Mouse (Mus musculus): ENCODE data around the gene Cd3e. TPM values are rescaled to one million over a fixed set of nuclear protein-coding genes. Genes with fewer than 3 reads are reported as not detected.
A peak's percentile ranks its signal among the peaks of the same experiment; 100 is the strongest.

Cd3e gene
- total RNA-seq, 2 experiments from 2014 or later, result not detected

DNA sequence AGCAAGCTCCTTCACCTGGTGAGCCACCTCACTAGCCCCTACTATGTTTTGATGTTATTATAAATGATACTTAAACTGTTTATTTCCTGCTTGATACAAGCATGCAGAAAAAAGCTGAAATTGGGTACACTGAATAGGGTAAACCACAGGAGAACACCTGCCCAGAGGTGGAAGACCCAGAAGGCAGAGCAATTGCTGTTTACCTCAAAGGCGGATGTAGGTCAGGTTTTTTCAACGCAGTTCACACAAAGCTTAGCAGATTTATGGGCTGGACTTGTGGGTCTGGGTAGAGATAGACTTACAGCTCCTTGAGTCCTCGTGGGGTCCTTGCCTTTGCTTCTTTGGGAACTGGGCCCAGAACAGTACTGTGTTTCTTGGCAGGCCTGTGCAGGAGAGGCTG is 6.4 kb upstream of the Cd3e start:
- no peak for DNase-seq

DNA sequence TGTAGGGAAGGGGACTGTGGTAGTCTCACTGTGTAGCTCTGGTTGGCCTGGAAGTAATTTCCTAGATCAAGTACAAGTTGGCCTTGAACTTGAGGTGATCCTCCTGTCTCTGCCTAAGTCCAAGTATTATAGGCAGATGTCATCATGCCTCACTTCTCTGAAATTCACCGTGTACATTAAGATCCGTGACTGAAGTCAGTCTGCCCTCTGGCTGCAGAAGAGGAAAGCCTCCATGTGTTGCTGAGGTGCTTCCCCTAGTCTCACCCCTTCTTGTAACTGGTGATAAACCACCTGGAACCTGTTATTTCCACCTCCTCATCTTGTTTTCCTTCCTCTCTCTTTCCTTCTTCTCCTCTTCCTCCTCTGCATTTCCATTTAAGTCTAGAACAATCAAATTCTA is 5.5 kb upstream of the Cd3e start:
- DNase-seq, result no peak

DNA sequence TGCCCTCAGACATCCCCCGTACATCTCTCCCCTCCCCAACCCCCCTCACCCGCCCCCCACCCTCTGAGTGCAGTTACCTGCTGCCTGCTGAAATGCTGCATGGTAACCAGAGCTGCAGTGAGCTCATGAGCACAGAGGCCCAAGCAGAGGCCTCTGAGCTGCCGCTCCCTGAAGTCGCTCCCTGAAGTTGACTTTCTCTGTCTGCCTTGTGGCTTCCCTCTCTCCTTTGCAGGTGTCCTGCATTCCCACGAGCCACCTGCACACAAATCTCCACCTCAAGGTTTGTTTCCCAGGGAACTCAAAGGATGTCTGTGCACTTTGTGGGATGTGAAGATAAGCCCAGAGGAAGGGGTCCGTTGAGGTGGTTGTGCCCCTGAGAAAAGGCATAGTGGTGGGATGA is 1.9 kb upstream of the Cd3e start:
- DNase-seq, result no peak

DNA sequence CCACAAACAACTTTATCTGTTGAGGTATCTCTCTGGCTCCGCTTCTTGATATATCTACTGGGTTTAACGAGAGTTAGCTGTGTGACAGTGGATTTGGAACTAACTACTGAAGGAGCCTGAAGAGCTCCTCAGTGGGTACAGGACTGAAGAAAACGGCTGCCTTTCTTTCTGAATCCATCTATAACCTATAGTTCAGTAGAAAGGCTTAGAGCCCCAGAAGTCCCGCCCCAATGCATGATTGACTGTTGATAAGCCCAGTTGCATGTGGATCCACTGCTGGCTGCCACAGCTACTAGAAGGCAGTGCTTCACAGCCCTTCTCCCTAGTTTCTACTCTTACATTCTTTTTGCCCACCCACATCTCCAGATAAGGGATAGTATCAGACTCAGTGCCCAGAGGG is 1.0 kb upstream of the Cd3e start:
- no peak for DNase-seq

DNA sequence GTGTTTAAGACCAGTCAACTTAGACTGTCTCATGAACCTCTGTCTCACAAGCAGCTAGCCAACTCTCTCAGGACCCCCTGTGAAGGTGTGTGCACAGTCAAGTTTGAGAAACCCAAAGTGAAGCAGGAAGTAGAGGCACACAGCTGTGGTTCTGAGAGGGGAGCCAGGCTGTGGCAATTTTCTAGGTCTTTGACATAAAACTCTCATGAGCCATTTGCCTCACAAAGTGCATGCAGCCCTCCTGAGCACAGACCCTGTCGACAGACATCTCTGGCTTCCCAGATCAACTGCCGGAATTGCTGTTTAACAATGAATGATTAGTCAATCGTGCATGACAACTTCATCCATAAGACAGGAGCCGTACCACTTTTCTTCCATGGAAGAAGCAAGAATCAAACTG is 1.1 kb downstream of the Cd3e start:
- no peak for DNase-seq

DNA sequence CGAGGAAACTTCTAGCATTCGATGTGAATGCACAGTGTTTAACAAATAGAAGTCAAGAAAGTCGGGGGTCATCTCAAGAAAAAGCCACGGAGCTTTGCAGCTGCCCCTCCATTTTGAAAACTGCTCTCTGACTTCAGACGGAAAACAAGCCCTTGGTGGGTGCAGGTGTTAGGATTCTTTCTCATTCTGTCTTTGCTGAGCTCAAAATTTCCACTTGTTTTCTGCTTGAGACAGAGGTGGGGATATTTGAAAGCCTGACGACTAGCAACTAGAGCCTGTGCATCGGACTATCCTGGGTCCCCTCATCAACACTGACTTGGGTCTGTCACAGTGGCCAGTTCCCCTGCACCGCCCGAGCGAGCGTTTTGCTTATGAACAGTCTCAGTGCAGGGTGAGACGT is 2.0 kb downstream of the Cd3e start:
- no peak for DNase-seq

DNA sequence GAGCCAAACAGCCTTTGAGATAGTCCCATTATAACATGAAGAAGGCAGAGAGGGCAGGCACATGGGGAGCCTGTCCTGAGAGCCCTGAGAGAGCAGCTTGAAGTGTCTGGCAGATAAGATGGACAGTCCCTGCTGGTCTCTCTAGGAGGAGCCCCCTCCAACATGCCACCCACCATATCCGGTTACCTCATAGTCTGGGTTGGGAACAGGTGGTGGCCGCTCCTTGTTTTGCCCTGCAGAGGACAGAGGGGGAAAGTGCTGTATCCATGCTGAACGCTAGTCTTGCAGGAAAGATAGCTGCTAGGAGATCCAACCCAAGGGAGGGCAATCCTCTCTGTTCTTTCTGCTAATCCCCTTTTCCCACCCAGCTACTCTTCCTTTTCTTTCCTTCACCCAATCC is 9.2 kb downstream of the Cd3e start:
- DNase-seq, result no peak

DNA sequence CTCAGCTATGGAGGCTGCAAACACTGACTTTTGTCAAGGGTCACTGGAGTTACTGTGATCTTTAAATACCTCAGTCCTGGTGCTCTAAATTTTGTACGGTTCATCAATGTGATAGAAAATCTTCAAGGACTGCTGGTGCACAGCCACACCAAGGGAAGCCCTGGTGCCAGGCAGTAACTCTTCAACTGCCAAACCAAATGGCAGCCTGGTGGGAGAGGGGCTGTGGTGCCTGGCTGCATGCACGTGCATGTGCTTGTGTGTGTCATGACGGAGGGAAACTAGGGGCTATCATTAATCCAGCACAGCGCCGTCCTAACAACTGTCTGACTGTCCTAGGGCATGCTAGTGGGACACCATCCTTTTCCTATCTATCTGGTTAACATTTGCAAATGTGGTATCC is 9.7 kb downstream of the Cd3e start:
- no peak for DNase-seq

DNA sequence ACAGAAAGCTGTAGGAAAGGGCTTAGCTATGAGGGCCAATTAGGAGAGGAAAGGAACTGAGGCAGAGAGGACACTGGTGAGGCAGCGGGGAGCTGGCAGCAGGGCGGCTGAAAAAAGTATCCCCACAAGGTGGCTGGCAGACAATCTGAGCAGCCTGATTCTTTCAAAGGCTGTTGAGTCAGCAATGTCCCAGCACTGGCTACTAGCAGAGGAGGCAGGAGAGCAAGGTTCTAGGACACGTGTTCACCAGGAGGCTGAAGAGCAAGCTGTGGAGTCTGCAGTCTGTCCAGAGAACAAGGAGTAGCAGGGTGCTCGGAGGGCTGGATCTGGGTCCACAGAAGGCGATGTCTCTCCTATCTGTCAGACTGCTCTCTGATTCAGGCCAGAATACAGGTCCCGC is 10.3 kb downstream of the Cd3e start:
- peak in 1 of 2 experiments; percentile 6 for DNase-seq

DNA sequence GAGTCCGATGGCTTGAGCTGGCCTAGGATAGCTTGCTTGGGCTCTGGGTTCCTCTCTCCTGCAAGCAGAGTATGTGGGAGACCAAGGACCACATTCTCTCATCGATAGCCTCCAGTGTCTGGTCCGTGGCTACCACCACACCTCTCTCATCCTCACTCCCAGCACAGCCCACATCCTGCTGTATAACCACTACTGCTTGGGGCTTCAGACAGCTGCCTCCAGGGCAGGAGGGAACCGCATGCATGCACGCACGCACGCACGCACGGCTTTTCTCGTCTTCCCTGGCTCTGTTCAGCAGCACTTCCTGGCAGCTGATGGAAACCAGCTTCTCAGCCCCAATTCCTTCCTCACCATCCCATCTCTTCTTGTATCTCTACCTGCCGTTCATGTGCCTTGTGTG is 11.3 kb downstream of the Cd3e start:
- no peak for DNase-seq

DNA sequence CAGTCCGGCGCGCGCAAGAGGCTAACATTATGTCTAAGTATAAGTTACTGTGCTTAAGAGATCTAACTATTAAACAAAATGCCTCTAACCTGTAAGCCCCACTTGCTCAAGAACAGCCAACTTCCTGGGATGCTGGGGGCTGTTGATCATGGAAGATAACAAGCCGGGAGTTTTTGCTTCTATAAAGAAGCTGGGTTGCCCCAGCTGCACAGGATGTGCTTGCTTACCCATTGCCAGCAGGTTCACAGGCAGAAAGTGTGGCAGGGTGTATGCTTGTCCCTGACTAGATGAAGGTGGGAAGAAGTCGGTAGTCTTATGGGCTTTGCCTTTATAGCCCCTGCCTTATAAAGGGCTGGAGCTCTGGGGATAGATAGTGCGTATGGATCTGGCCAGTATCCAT is 12.8 kb downstream of the Cd3e start:
- DNase-seq, result no peak

DNA sequence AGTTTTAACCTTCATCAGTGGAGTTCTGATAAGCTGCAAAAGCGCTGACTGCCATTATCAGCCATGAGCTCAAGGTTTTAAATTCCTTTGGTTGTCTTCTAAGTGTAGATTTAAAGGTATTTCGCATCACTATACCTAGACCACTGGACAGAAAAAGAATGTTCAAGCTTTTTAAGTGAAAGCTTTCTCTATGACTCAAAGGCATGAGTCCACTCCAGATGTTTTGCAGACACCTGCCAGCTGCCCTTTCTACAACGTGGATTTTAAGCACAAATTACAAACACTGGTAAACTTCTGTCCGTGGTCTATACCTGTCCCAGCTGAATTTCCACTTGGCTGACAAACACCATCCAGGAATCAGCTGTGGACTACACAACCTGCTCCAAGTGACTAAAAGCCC is 14.5 kb downstream of the Cd3e start:
- no peak for DNase-seq

DNA sequence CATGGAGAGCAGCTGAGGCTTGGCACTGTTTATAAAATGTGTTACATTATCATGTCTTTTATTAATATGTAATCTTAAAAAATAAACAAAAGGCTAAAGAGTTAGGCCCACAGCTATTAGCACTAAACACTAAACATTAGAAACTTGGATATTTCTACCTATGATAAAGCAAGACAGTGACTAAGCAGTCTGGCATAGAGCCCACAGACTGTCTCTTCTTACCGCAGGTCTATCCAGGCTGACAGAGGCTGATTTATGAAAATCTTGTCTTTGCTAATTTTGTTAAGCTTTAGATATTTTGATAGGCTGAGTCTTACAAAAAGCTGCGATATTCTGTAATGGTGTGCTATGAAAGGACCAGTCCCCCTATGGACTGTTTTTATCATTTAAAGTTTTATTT is 16.2 kb downstream of the Cd3e start:
- DNase-seq, result no peak

DNA sequence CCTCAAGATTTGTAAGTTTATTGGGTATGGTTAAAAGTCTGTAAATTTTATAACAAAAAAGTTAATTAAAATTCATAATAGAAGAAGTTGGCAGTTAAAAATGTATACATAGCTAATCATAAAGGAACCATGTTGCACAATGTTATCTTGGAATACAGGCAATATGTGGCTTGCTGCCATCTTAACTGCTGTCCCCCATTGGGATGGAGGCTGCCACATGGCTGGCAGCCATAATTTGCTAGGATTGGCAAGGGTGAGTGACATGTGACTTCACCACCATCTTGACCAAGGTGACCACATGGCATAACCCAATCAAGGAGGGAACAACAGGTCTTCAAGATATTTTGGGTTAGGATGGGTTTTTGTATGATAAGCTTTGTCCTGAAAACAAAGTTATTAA is 17.2 kb downstream of the Cd3e start:
- no peak for DNase-seq

DNA sequence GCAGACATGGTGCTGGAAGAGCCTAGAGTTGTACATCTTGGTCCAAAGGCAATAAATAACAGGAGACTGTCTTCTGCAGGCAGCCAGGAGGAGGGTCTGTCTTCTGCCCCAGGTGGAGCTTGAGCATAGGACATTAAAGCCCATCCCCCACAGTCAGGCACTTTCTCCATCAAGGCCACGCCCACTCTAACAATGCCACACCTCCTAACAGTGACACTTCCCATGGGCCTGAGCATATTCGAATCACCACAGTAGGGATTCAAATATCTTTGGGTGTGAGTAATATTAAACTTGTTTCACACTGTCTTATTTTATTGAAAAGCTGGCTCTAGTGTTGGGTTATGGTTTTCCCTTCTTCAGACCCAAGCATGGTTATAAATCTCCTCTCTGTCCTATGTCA is 17.6 kb downstream of the Cd3e start:
- no peak for DNase-seq

DNA sequence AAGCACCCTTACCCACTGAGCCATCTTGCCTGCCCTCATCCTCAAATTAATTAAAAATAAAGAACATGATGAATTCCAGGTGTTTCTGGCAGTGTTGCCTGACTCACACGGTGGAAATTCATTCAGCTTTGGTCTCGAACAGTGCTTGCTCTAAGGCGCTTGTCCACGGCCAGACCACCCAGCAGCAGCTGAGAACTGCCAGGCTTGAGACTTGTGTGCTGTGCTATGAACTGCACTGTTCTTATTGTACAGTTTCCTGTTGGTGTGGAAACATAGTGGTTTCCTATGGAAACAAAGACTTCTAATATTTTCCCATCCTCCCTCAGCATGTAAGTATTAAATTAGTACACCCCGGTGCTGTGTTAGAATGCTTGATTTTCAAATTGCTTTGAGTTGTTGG is 22.5 kb downstream of the Cd3e start:
- DNase-seq, result no peak

DNA sequence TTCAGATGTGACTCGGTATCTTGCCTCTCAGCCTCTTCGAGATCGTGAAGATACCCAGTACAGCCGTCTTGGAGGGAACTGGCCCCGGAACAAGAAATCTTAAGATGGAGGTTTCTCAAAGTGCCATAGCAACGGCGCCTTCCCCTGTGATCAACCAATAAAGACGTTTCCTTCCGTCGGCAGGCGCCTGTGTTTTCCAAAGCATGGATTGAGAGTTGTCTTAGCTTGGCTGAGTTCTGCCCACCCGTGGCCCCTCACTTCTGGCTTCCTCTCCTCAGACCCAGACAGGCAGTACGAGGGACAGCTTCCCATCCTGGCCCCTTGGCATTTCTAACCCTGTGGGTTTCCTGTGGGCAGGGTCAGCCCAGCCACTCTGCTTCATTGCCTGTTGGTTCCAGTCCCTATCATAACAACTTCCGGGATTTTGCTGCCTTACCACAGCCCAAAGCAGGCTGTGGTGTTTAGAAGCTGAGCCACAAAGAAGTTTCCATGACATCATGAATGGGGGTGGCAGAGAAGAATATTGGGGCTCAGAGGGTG is 23.1 kb downstream of the Cd3e start:
- DNase-seq, result no peak

DNA sequence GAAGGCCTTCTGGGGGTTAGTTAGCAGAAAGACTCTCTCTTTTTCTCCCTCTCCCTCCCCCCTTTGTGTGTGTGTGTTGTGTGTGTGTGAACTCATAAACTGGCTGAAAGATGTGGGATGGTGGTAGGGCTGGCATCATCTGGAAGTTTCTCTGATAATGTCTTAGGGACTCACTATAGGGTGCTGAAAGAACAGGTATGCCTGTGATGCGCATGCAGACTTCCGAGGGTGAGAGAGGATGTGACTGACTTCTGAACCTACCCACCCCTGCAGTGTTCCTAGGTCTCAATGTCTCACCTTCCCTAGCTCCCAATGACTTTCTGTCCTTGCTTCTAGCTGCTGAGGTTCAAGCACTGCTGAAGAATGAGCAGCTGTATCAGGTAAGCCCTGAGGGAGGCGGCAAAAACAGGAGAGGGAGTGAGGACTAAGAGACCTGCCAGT is 23.7 kb downstream of the Cd3e start:
- DNase-seq, result no peak

DNA sequence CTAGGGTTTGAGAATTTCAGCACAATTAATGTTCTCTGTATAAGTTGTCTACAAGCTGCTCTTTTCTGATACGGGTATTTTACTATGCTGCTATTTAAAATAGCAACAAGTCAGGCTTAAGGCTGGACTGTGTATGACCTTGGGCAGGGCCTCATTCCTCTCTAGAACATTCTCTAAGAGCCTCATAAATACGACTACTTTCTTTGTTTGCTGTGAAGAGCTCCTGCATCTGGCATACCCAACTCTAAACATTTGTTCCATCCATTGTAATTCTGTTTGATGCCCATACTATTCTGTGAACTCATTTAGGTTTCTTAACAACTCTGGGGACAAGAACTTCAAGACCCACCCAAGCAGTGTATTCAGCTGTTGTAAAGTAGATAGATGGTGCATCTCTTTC is 26.4 kb downstream of the Cd3e start:
- DNase-seq, result no peak

DNA sequence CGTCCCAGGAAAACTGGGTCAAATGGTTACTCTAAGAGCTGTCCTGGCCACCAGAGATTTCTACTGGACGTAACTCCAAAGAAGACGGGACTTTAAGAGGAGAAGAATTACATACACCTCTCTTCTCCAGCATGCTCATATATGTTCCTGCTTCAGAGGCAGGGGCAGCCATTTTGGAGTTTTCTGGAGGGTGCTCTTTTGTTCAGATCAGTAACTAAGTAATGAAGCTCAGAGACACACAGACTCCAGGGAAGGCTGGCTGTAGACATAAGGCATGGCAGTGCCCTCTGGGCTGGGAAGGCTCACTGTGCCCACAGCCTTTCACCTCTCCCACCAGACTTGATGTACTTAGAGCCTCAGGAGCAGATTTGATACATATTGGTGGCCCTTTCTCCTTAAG is 26.9 kb downstream of the Cd3e start:
- DNase-seq, result no peak

DNA sequence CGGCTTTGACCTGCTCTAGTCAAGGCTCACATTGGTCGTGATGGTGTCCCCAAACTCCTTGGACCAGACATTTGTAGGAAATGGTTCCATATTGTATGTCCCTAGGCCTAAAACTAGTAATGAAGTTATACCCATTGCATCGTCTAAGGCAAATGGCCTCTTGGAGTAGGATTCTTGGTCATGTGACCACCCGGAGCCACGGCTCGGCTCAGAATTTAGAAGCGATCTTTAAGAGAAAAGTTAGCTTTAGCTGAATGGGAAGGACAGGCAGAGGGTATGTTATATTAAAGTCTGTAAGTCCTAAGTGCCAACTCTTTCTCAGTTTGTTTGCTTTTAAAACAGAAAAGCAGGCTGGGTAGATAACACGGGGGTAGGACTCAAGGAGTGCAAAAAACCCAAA is 27.3 kb downstream of the Cd3e start:
- DNase-seq, result no peak

DNA sequence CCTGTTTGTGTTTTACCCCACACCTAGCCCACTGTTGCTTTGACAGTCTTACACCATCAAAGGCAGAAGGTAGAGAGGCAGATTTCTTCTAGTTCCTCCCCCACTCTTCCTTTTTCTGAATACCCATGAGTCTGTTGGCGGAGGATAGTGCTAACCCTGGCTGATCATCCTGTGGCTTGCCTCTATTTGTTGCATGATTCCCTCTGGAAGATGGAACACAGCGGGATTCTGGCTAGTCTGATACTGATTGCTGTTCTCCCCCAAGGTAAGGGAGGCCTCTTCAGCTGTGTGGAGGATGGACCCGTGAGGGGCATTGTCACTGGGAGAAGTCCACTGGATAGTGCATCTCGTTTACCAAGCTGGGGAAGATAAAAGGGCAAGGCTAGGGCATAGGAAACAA is 27.8 kb downstream of the Cd3e start, which contains the start of gene Cd3d:
Gene Cd3d, plus strand, starts transcription at position 111 of the 400 bp plus-strand sequence.
- DNase-seq, result no peak

DNA sequence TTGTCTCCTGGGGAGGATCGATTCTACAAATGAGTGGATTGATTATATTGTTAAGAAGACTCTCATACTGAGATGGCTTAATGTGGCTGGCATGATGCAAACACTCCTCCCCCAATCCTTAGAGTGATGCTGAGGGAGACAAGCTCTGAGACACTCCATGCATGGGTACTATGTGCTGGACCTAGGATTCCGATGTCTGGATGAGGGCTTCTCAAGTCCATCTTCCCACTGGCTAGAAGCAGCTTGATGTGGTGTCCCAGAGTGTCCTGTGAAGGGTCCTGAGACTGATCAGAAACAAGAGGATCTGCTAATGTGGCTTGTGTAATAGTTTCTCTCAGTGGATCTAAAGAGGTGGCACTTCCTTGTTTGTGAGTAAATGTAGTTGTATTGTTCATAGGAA is 28.3 kb downstream of the Cd3e start:
- DNase-seq, result no peak

DNA sequence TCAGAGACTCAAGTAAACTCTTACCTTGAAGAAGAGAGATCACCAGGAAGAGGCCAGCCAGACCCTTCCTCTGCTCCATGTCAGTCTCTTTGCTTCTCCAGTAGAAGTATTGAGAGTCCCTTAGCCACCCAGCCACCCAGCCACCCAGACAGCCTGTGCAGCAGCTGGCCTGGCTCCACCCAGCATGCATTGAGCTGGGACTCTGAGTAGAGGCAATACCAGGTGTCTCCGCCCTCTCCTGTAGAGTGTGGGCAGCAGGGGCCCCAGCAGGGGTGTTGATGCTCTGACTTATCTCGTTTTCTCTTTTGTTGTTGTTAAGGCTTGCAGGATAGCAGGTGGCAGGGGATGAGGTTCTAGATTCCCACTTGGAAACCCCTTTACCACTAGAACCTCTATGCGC is 29.2 kb downstream of the Cd3e start, which contains the start of gene Cd3g:
Gene Cd3g, minus strand, starts transcription at position 190 of the 400 bp plus-strand sequence.
- DNase-seq, result no peak

DNA sequence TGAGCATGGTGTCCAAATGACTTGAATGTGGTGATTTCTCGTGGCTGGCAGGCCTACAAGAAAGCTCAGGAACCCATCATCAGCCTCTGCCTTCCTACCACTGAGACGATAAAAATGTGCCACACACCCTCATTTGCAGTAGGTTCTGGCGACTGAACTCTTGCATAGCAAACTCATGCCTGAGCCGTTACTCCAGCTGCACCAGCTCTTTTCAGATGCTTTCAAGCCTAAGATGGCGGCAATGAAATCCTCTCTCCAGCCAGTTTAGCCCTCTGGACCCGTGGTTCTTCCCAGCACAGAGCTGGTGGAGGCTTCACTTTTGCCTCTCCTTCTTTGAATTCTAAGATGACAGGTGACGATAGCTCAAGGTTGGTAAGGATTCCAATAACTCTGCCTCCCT is 29.6 kb downstream of the Cd3e start:
- DNase-seq, result no peak
